Mouse (Mus musculus): ENCODE results near the gene Usp11. TPM values are rescaled to one million over a fixed set of nuclear protein-coding genes. Genes with fewer than 3 reads are reported as not detected.

The Usp11 gene
- polyA plus RNA-seq (2012; rRNA removed), result 32.1 and 42.6 TPM in 2 replicates

GRCm38 (mm10) chrX:20703741-20704290, at the start of gene Usp11:
TSS of gene Usp11 (plus strand) at chrX:20703906.

DNA sequence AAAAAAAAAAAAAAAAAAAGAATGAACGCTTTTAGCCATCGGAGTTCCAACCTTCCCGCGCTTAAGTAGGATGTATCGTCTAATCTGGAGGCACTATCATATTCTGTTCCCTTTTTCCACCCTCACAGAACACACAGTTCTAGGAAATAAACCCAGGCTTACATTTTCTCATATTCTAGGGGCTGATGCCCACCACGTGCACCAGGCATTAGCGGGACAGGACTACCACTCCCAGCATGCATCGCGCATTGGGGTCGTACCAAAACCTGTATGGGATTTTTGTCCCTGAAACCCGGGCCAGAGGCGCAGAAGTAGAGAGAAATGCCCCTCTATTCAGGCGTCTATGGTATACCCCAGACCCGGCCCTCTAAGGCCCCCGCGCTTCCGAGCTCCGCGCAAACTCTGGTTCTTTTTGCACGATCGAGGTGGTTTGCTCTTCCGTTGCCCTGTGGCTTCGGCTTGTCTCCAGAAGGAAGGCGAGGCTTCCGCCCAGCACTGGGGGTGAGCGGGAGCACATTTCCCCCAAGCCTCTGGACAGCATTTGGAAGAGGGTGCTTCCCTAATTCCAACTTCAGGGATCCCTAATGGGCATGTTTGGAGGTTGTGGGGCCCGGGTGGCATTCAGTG, 45.6 kb upstream of the Usp11 start, which contains the start of gene Uba1:
Gene Uba1, plus strand, starts transcription at position 301 of the 627 bp plus-strand sequence.

GRCm38 (mm10) chrX:20687519-20688067, 16.1 kb upstream of the Usp11 start, which contains the start of gene Cdk16:
TSS of gene Cdk16 (plus strand) at chrX:20687954.

Other genes with a start within 250 kb of the Usp11 start
- 0.15 and 0.24 TPM in 2 replicates for gene Rgn, start 154.1 kb upstream of the Usp11 start, polyA plus RNA-seq (2012; rRNA removed)
- 88.9 and 101 TPM in 2 replicates for gene Rbm10, start 86.4 kb upstream of the Usp11 start, polyA plus RNA-seq (2012; rRNA removed)
- 81.9 and 99.1 TPM in 2 replicates for gene Ndufb11, start 86.3 kb upstream of the Usp11 start, polyA plus RNA-seq (2012; rRNA removed)
- gene Uba1, start 45.6 kb upstream of the Usp11 start, polyA plus RNA-seq (2012; rRNA removed), result 458 and 462 TPM in 2 replicates
- 248 and 329 TPM in 2 replicates for gene Cdk16, start 16.0 kb upstream of the Usp11 start, polyA plus RNA-seq (2012; rRNA removed)
- gene Araf, start 93.9 kb downstream of the Usp11 start, polyA plus RNA-seq (2012; rRNA removed), result 170 and 211 TPM in 2 replicates
- gene Timp1, start 166.3 kb downstream of the Usp11 start, polyA plus RNA-seq (2012; rRNA removed), result 329 and 381 TPM in 2 replicates
- 1.3 and 1.9 TPM in 2 replicates for gene Syn1, start 217.1 kb downstream of the Usp11 start, polyA plus RNA-seq (2012; rRNA removed)
- 33.8 and 36.4 TPM in 2 replicates for gene Cfp, start 227.6 kb downstream of the Usp11 start, polyA plus RNA-seq (2012; rRNA removed)
- gene Elk1, start 246.7 kb downstream of the Usp11 start, polyA plus RNA-seq (2012; rRNA removed), result 28.1 and 28.9 TPM in 2 replicates